Mouse (Mus musculus): ENCODE measurements around the gene Pik3cb.

Gene Pik3cb

DNA sequence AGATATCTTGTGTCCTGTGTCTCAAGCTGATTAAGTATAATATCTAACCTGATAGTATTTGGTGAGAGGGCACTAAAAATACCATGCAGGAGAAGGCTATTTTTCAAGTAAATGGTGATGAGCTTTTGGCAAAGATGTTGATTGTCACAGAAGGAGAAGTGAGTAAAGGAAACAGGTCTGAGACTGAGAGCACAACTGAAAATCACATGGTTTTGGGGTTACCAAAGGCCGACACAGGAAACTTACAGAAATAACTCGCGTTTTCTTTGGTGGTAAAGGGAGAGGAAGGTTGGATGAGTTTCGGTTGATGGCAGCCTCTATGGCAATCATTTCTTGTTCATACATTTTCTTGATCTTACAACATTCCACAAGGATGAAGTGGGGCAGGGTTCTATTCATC is 50.5 kb downstream of the Pik3cb start:
- in situ Hi-C loops (cut with MseI, MboI) = no loop called here

GRCm38 (mm10) chr9:99081718-99082117 is 58.7 kb downstream of the Pik3cb start:
- in situ Hi-C loops (cut with MseI, MboI) = no loop called here

- in situ Hi-C loops (cut with MseI, MboI) = no loop called here
Observed at GRCm38 (mm10) chr9:99081308-99081707, 59.1 kb downstream of the Pik3cb start.

- in situ Hi-C loops (cut with MseI, MboI) = no loop called here
Observed at GRCm38 (mm10) chr9:99080657-99081056, 59.8 kb downstream of the Pik3cb start.

DNA sequence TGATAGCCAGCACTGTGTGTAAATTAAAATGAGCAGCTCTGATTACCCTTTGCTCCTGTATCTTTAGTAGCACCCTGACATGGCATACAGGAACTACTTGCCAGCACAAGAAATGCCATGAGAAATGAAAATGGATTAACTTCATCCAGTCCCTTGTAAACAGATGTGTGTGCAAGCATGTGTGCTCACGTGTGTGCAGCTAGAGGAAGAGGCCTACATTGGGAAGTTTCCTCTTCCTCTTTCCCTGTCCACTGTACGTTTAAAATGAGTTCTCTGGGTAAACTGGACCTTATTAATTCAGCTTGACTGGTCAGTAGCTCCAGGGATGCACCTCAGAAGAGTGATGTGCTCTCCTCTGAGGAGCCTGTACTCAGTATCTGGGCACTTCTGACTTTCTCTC is 66.0 kb downstream of the Pik3cb start:
- in situ Hi-C loops (cut with MseI, MboI) = no loop called here

- in situ Hi-C loops (cut with MseI, MboI) = no loop called here
Observed at GRCm38 (mm10) chr9:99072538-99072937, 67.9 kb downstream of the Pik3cb start.

DNA sequence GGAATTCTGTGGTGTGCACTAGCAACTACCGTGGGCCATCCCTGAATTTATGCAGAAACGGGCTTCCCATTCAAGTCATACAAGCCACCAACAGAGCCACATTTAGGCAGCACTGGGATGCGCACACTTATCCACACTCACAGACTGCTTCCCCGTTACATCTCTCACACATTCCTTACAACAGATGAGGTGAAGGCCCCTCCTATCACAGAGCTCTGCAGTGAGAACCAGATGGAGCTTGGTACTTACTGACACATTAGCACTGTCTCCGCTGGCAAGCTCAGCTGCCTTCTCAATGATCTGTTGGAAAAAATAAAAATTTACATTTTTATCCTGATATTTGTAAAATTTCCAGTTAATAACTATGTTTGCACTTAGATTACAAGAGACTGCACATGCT is 75.1 kb downstream of the Pik3cb start:
- in situ Hi-C loops (cut with MseI, MboI) = no loop called here

DNA sequence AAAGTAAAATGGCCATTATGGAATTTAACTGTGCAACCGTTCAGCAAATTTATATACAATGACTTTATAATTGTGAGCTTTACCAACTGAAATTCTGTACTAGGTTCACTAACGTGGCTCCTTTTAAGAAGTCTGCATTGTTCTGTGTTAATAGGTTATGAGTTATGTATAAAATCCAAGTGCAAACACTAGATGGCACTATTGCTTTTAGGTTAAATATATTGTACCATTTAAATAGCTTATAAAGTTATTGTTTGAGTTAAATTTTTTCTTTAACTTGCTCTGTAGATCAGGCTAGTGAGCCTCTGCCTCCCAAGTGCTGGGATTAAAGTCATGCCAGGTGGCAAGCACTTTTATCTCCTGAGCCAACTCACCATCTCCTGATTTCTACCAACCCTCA is 76.2 kb downstream of the Pik3cb start:
- in situ Hi-C loops (cut with MseI, MboI) = no loop called here

- in situ Hi-C loops (cut with MseI, MboI) = no loop called here
Observed at GRCm38 (mm10) chr9:99062544-99062943, 77.9 kb downstream of the Pik3cb start.

GRCm38 (mm10) chr9:99057751-99058150 is 82.7 kb downstream of the Pik3cb start:
- in situ Hi-C loops (cut with MseI, MboI) = no loop called here

DNA sequence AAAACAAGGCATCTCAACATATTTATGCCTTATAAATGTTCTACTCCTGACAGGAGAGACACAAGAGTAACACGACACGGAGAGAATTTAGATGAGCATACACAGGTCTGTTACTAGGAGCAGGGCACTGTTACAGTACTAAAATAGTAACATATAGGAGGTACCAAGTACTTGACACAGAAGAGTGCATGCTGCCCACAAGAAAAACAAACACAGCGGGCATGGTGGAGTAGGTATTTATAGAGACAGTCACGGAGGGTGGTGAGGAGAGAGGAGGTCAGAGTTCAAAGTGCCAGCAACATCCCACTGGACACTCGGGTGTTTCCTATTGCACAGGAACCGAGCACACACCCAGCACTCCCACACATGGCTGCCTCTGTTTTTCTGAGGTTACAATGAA is 90.7 kb downstream of the Pik3cb start:
- in situ Hi-C loops (cut with MseI, MboI) = no loop called here

- in situ Hi-C loops (cut with MseI, MboI) = no loop called here
Observed at GRCm38 (mm10) chr9:99048724-99049250, 91.6 kb downstream of the Pik3cb start.

- in situ Hi-C loops (cut with MseI, MboI) = no loop called here
Observed at GRCm38 (mm10) chr9:99044761-99045160, 95.7 kb downstream of the Pik3cb start.

DNA sequence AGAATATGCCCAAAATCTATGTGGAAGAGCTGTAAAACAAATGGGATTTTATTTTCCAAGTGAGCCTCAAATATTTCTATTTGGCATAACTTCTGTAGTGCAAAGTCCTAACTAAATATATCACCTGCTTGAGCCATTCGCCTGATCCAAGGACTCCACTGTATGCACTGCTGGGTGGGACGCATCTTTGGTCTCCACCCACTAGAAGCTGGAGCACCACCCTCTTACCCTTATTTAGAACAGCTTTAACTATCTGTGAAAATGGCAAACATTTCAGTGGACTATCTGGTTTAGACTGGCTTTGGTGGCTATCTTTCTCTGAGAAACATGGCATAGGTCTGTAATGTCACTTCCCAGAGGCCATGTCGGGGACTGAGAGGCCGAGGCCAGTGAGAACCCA is 97.8 kb downstream of the Pik3cb start:
- in situ Hi-C loops (cut with MseI, MboI) = no loop called here

- in situ Hi-C loops (cut with MseI, MboI) = no loop called here
Observed at GRCm38 (mm10) chr9:99041994-99042393, 98.4 kb downstream of the Pik3cb start.

- in situ Hi-C loops (cut with MseI, MboI) = no loop called here
Observed at GRCm38 (mm10) chr9:99035575-99035974, 104.8 kb downstream of the Pik3cb start, which contains the start of gene Gm1123. TSS of gene Gm1123 (minus strand) at chr9:99035715.

- in situ Hi-C loops (cut with MseI, MboI) = no loop called here
Observed at GRCm38 (mm10) chr9:99034111-99034510, 106.3 kb downstream of the Pik3cb start.

GRCm38 (mm10) chr9:99032031-99032430 is 108.4 kb downstream of the Pik3cb start:
- in situ Hi-C loops (cut with MseI, MboI) = no loop called here

GRCm38 (mm10) chr9:99021751-99022150 is 118.7 kb downstream of the Pik3cb start:
- in situ Hi-C loops (cut with MseI, MboI) = no loop called here

GRCm38 (mm10) chr9:99021166-99021565 is 119.3 kb downstream of the Pik3cb start:
- in situ Hi-C loops (cut with MseI, MboI) = no loop called here

DNA sequence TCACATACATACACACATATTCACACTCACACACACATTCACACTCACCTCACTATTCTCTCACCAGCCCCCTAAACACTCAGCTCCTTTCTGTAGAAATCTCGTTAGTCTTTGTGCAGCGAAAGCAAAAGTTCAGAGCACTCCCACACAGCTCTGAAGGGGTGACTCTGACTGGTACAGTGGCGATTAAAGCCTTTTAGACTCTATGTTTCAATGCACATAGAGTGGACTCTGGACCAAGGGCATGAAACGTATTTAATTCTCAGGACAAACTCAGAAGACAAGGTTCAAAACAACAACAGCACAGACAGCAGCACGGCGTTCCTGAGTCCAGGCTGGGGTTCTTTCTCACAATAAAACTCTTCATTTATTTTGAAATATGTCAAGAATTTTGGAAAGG is 122.7 kb downstream of the Pik3cb start:
- in situ Hi-C loops (cut with MseI, MboI) = no loop called here

DNA sequence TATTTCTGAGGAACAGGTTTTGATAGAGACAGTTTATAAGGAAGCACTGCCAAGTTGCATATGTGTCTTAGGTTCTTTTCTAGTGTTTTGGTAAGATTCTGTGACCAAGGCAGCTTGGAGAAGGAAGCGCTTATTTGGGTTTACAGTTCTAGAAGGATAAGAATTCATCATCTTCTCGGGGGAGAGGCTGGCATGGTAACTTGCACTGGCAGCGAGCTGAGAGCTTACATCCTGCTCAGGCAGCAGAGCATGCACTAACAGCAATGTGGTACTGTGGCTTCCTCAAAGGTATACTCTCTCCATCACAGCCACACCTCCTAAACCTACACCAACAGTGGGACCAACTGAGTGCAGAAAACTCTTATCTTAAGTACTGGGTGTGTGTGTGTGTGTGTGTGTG is 123.7 kb downstream of the Pik3cb start:
- in situ Hi-C loops (cut with MseI, MboI) = no loop called here

- in situ Hi-C loops (cut with MseI, MboI) = no loop called here
Observed at GRCm38 (mm10) chr9:99016301-99016700, 124.1 kb downstream of the Pik3cb start.

GRCm38 (mm10) chr9:99009898-99010199 is 130.6 kb downstream of the Pik3cb start:
- in situ Hi-C loops (cut with MseI, MboI) = no loop called here
